8 mouse cellular contexts compared by ENCODE assay signal in the genomic region with DNA sequence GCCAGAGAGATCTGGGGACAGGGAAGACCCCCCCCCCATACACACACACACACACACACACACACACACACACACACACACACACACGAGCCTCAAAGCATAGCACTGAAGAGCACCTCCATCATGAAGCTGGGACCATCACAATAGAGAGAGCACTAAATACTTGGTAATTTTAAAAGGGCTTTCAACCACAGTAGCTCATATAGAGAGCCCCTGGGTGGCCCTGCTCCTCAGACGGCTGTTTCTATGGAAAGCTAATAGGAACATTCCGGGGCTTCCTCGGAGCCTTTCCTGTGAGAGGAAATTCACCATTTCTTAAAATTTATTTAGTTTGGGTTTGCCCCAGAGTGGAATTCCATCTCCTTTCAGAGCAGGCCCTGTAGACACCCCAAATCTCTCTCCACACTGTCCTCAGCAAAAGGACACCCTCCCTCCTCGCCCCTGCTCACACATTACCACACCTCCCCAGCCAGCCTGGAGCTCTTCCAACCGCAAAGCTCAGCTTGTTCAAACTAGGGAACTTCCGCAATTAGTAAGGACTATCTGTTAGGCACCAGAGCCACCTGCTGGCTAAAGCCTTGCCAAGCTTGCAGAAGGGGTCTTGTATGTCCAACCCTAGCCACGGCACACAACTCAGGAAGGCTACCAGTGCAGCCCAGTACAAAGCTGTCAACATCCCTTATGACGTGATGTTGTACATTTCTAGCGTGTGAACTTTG. TPM values are rescaled to one million over a fixed set of nuclear protein-coding genes. Genes with fewer than 3 reads are reported as not detected.
A peak's percentile ranks its signal among the peaks of the same experiment; 100 is the strongest.
DNase-seq lines count a peak whose midpoint lies in the region; ATAC-seq and TF ChIP-seq lines count a peak whose summit lies in the region.

No protein-coding gene starts in this region.

- H3K9me3 ChIP-seq in embryonic facial prominence, embryonic 11.5 days (replicated peaks; ENCODE audit: control insufficient read depth, low read length), result no peaks in the 10 kb centered on the region
- H3K9me3 ChIP-seq in intestine, postnatal 0 days (ENCODE audit: control insufficient read depth), result no peaks in the 10 kb centered on the region
- no peaks in the 10 kb centered on the region for H3K9me3 ChIP-seq in midbrain, embryonic 10.5 days (replicated peaks)

- WGBS in embryonic facial prominence, embryonic 11.5 days, result 31% methylated on average over 10 of the region's 10 CpGs
- WGBS in intestine, postnatal 0 days, result 22% methylated on average over 10 of the region's 10 CpGs
- 38% methylated on average over 10 of the region's 10 CpGs for WGBS in midbrain, embryonic 10.5 days
- 26% methylated on average over 10 of the region's 10 CpGs for WGBS in small intestine, adult 2 months

- H3K4me2 ChIP-seq in embryonic facial prominence, embryonic 11.5 days (ENCODE audit: low read depth, low read length), result no peak overlapping the region
- no peak overlapping the region for H3K4me2 ChIP-seq in intestine, postnatal 0 days (replicated peaks; ENCODE audit: low read depth)

- no peaks in the 10 kb centered on the region for H3K27me3 ChIP-seq in embryonic facial prominence, embryonic 11.5 days (ENCODE audit: control insufficient read depth, insufficient read depth, low read length)
- H3K27me3 ChIP-seq in intestine, postnatal 0 days (replicated peaks; ENCODE audit: control insufficient read depth, insufficient read depth, low read length), result no peaks in the 10 kb centered on the region
- H3K27me3 ChIP-seq in midbrain, embryonic 10.5 days (ENCODE audit: low read depth, poor library complexity, severe bottlenecking), result no peaks in the 10 kb centered on the region
- no peaks in the 10 kb centered on the region for H3K27me3 ChIP-seq in small intestine, adult 2 months (ENCODE audit: control insufficient read depth, insufficient read depth, low read length)

- no peaks in the 10 kb centered on the region for H3K4me1 ChIP-seq in embryonic facial prominence, embryonic 11.5 days (ENCODE audit: control insufficient read depth, insufficient read depth, low read length)
- no peaks in the 10 kb centered on the region for H3K4me1 ChIP-seq in intestine, postnatal 0 days (replicated peaks; ENCODE audit: control insufficient read depth, insufficient read depth, low read length)
- peaks cover 3% of the 10 kb centered on the region; the same call in 1 of the 2 replicates for H3K4me1 ChIP-seq in midbrain, embryonic 10.5 days
- H3K4me1 ChIP-seq in small intestine, adult 2 months (ENCODE audit: control insufficient read depth, insufficient read depth, insufficient read length, low read length), result no peaks in the 10 kb centered on the region

- no peak overlapping the region for H3K4me3 ChIP-seq in embryonic facial prominence, embryonic 11.5 days (ENCODE audit: low read depth, low read length)
- no peak overlapping the region for H3K4me3 ChIP-seq in intestine, postnatal 0 days (ENCODE audit: low read depth, low read length)
- H3K4me3 ChIP-seq in midbrain, embryonic 10.5 days, result no peak overlapping the region
- no peak overlapping the region for H3K4me3 ChIP-seq in small intestine, adult 2 months (ENCODE audit: low read depth, low read length)

- peak; percentile 90 for TF ChIP-seq CTCF in intestine, postnatal 0 days (IDR thresholded peaks at IDR 0.05; ENCODE audit: low read depth)
- peak; percentile 22; the same call in 1 of the 2 replicates for TF ChIP-seq CTCF in small intestine, adult 2 months (IDR thresholded peaks at IDR 0.05; ENCODE audit: extremely low read depth, insufficient read length, insufficient replicate concordance, low read depth, low read length)

- DNase-seq in monocyte, adult 2 months (ENCODE audit: low read depth in 1 of 2, low spot score in 2 of 2), result peak; percentile 5 to 24
- DNase-seq in embryonic facial prominence, embryonic 11.5 days (ENCODE audit: low spot score), result peak; percentile 89
- peak; percentile 94 for DNase-seq in heart, adult 11 months
- peak; percentile 85 to 89 for DNase-seq in left cerebral cortex, postnatal 14 days (ENCODE audit: low spot score in 2 of 2)
- DNase-seq in midbrain, embryonic 10.5 days (ENCODE audit: low spot score), result peak; percentile 72

- no peak overlapping the region for H3K9ac ChIP-seq in embryonic facial prominence, embryonic 11.5 days (replicated peaks; ENCODE audit: low read length)
- no peak overlapping the region for H3K9ac ChIP-seq in intestine, postnatal 0 days (ENCODE audit: low read depth, low read length)

- no peaks in the 10 kb centered on the region for H3K36me3 ChIP-seq in embryonic facial prominence, embryonic 11.5 days (replicated peaks; ENCODE audit: control insufficient read depth, insufficient read depth, low read depth, low read length)
- H3K36me3 ChIP-seq in intestine, postnatal 0 days (ENCODE audit: control insufficient read depth, insufficient read depth), result no peaks in the 10 kb centered on the region
- no peaks in the 10 kb centered on the region for H3K36me3 ChIP-seq in midbrain, embryonic 10.5 days
- H3K36me3 ChIP-seq in small intestine, adult 2 months (ENCODE audit: control insufficient read depth, insufficient read depth, low read length), result no peaks in the 10 kb centered on the region

- ATAC-seq in monocyte, adult 5-6 weeks (replicated peaks; ENCODE audit: insufficient number of reproducible peaks, low FRiP score, low TSS enrichment, poor library complexity, severe bottlenecking), result no peak
- 0 out of 2 replicates have a peak, but pooled peaks have one; percentile 30 for ATAC-seq in embryonic facial prominence, embryonic 11.5 days (replicated peaks; ENCODE audit: insufficient number of reproducible peaks, low FRiP score, low TSS enrichment, low read depth)
- ATAC-seq in intestine, postnatal 0 days, result no peak

- intact Hi-C loops in left cerebral cortex, postnatal 14 days (cut with DNase I), result loop anchor here (1.0 kb wide), 1 partner anchor 376 kb away; no protein-coding TSS in a partner anchor

- no peak overlapping the region for H3K27ac ChIP-seq in embryonic facial prominence, embryonic 11.5 days (replicated peaks; ENCODE audit: low read depth, low read length)
- no peak overlapping the region for H3K27ac ChIP-seq in intestine, postnatal 0 days (ENCODE audit: low read depth, low read length)
- H3K27ac ChIP-seq in midbrain, embryonic 10.5 days (replicated peaks), result no peak overlapping the region
- no peak overlapping the region for H3K27ac ChIP-seq in small intestine, adult 2 months (ENCODE audit: insufficient read depth, low read depth, low read length)

- TF ChIP-seq POLR2A in small intestine, adult 2 months (IDR thresholded peaks at IDR 0.05; ENCODE audit: low read depth, low read length), result no peak

RNA-seq across cellular contexts. Expression of a gene that starts 26.5 kb away (rescaled TPM):
- total RNA-seq in monocyte, adult 5-6 weeks (2017), result 0.19 to 0.78 TPM (median 0.21 TPM) in 3 replicates
- polyA plus RNA-seq in embryonic facial prominence, embryonic 11.5 days (2014; fragmentation: Nextera tagmentation; extraction: Ambion mirVana), result 6.0 and 6.1 TPM in 2 replicates
- 0.51 and 0.56 TPM in 2 replicates for polyA plus RNA-seq in intestine, postnatal 0 days (2015; fragmentation: Nextera tagmentation; extraction: Ambion mirVana)
- 100 to 1,000 TPM; 118 to 121 TPM for total RNA-seq in left cerebral cortex, postnatal 14 days (2021)
- polyA plus RNA-seq in midbrain, embryonic 10.5 days (2016; fragmentation: Nextera tagmentation; extraction: Ambion mirVana), result 2.2 and 3.4 TPM in 2 replicates
- polyA plus RNA-seq in small intestine, adult 2 months (2012; rRNA removed), result 0.53 and 0.75 TPM in 2 replicates

Comparison
In these comparisons a context has a peak if more than half of its experiments do, and no peak if none do; other contexts are left out.
1. DNase-seq: peak in every context shown above with its lines; median percentile 94 in heart, adult 11 months; 89 in embryonic facial prominence, embryonic 11.5 days; 87 in left cerebral cortex, postnatal 14 days; 72 in midbrain, embryonic 10.5 days; 14 in monocyte, adult 2 months.